Mouse (Mus musculus): ENCODE data around the gene Aasdh. TPM values are rescaled to one million over a fixed set of nuclear protein-coding genes. Genes with fewer than 3 reads are reported as not detected.

Aasdh gene
- polyA plus RNA-seq, 1 experiment: 9.8 TPM

DNA sequence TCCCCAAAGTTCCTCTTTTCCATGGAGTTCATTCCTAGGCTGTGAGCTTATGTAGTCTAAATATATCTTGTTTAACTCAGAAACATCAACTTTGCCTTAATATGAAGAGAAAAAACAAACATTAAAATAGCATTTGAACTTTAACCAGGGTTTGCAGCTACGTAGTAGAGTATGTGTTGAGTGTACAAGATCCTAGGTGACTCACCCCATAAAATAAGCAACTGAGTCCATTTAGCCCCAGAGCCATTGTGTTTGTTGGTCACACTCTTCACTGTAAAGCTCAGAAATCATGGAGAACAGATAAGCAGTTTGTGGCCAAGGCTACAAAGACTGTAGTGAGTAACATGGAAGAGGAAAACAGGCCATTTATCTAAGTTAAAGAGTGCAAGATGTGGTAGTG, 21.2 kb downstream of the Aasdh start:
- TF ChIP-seq CTCF (IDR thresholded peaks at IDR 0.05; ENCODE audit: extremely low read depth, insufficient read depth, insufficient read length, insufficient replicate concordance) (no peak), POLR2A (IDR thresholded peaks at IDR 0.05; ENCODE audit: low read depth, low read length) (no peak)
- peaks cover 23% of the 10 kb centered on the region for H3K36me3 ChIP-seq (ENCODE audit: control insufficient read depth, insufficient read depth, low read length)
- no peak overlapping the region for H3K4me3 ChIP-seq (ENCODE audit: extremely low read depth, insufficient read depth, insufficient read length)
- H3K27me3 ChIP-seq (ENCODE audit: control insufficient read depth, insufficient read depth, low read length): no peaks in the 10 kb centered on the region
- no peak for DNase-seq (ENCODE audit: low read depth in 1 of 2, low spot score in 2 of 2)
- H3K27ac ChIP-seq (ENCODE audit: insufficient read depth, low read length): no peak overlapping the region
- H3K4me1 ChIP-seq (ENCODE audit: control insufficient read depth, insufficient read depth, insufficient read length): no peaks in the 10 kb centered on the region
- 89% methylated on average over 1 of the region's 1 CpGs for WGBS

DNA sequence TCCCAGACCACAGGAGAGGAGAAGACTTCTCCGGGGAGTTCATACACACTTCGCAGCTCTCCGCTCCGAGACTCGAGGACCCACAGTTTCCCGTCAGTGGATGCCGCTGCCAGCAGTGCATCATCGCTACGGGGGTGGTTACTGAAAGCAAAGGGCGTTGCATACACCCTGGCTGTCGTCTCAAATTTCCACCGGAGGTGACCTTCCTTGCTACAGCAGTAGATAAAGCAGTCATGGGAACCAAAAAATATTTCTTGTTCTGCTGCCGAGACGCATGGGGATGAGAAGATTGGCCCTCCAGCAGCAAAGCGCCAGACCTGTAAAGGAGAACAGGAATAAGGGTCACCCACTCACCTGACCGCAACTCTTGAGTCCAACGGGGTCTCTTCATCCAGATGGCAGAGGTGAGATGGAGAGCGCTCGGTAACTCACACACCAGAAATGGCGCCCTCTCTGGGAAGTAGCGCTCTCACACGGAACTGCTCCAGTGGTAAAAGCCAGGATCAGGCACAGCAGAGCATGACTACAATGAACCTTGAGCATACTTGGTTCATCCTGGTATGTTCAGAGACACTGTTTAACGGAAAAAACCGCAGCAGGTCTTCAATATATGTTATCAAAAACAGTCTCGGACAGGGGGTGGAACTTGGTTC, 29.1 kb downstream of the Aasdh start:
- Histone ChIP-seq H3K36me3 (ENCODE audit: control insufficient read depth, insufficient read depth, low read length) (peaks cover 12% of the 10 kb centered on the region), H3K27ac (ENCODE audit: insufficient read depth, low read length) (no peak overlapping the region), H3K27me3 (ENCODE audit: control insufficient read depth, insufficient read depth, low read length) (no peaks in the 10 kb centered on the region), H3K4me1 (ENCODE audit: control insufficient read depth, insufficient read depth, insufficient read length) (no peaks in the 10 kb centered on the region), H3K4me3 (ENCODE audit: extremely low read depth, insufficient read depth, insufficient read length) (no peak overlapping the region)
- WGBS: 96% methylated on average over 25 of the region's 25 CpGs
- DNase-seq (ENCODE audit: low read depth in 1 of 2, low spot score in 2 of 2): no peak
- no peak for TF ChIP-seq CTCF (IDR thresholded peaks at IDR 0.05; ENCODE audit: extremely low read depth, insufficient read depth, insufficient read length, insufficient replicate concordance)
- no peak for TF ChIP-seq POLR2A (IDR thresholded peaks at IDR 0.05; ENCODE audit: low read depth, low read length)

DNA sequence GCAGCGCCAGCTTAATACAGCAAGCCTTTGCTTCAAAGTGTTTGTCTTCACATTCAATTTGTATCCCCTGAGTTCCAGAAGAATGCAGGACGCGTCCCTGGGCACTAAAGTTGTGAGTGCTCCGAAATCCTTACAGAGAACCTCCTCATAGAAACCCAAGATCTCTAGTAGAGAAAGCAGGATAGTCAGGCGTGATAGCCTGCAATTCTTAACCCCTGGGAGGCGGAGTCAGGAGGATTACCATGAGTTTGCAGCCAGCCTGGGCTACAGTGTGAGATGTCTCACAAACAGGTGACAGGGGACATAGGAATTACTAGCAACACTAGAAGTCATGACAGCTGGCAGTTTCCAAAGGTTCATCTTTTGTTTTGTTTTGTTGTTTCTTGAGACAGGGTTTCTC, 35.8 kb downstream of the Aasdh start:
- H3K36me3 ChIP-seq (ENCODE audit: control insufficient read depth, insufficient read depth, low read length): peaks cover 5% of the 10 kb centered on the region
- H3K4me1 ChIP-seq (ENCODE audit: control insufficient read depth, insufficient read depth, insufficient read length): no peaks in the 10 kb centered on the region; the same call in 1 of the 2 replicates
- H3K27ac ChIP-seq (ENCODE audit: insufficient read depth, low read length): no peak overlapping the region
- WGBS: 42% methylated on average over 6 of the region's 6 CpGs
- peak overlapping the region; percentile 46; the same call in 1 of the 2 replicates for H3K4me3 ChIP-seq (ENCODE audit: extremely low read depth, insufficient read depth, insufficient read length)
- no peak for TF ChIP-seq CTCF (IDR thresholded peaks at IDR 0.05; ENCODE audit: extremely low read depth, insufficient read depth, insufficient read length, insufficient replicate concordance)
- TF ChIP-seq POLR2A (IDR thresholded peaks at IDR 0.05; ENCODE audit: low read depth, low read length): no peak
- no peak for DNase-seq (ENCODE audit: low read depth in 1 of 2, low spot score in 2 of 2)
- H3K27me3 ChIP-seq (ENCODE audit: control insufficient read depth, insufficient read depth, low read length): no peaks in the 10 kb centered on the region

DNA sequence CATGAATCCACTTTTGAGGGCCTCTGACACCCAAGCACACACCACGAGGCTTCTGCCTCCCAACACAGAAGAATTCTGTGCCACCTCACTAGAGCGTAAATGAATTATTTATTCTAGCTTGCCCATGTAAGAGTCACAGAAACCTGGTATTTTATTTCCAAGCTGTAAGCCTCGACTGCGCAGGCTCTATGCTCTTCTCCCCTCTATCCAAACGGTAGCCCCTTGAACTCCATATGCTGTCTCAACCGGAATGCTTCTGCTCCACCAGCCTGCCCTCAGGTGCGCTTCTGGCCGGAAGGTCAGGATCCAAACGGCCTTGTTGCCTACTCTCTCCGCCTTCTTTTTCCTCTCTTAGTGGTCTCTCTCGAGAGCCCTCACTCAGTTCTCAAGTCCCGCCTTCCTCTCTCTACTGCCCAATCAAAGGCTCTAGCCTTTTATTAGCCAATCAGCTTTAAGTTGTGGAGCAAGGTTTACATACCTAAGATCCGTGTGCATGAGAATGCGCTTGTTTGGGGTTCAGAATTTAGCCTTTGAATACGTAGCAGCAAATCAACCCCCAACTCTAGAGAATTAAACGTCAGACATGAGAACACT, 36.5 kb downstream of the Aasdh start:
- 41% methylated on average over 16 of the region's 16 CpGs for WGBS
- no peak for TF ChIP-seq CTCF (IDR thresholded peaks at IDR 0.05; ENCODE audit: extremely low read depth, insufficient read depth, insufficient read length, insufficient replicate concordance)
- peak overlapping the region; percentile 46; the same call in 1 of the 2 replicates for H3K4me3 ChIP-seq (ENCODE audit: extremely low read depth, insufficient read depth, insufficient read length)

DNA sequence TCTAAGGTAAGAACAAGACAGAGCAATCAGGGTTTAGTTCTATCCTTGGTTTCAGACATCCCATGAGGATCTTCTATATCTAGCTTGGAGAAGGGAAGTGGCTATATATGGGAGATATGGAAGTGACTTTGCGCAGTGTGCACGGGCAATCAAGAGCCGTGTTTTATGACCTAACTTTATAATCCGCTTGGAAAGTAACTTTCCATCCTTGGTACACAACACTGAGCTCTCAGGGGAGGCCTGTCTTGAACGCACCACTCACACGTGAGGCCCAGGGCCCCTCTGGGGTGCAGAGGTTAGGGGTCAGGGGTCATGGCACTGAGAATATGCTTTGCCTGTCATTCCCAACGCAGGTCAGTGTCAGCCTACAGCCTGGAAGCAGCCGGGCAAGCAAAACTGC, 38.5 kb downstream of the Aasdh start:
- 88% methylated on average over 8 of the region's 8 CpGs for WGBS
- Histone ChIP-seq H3K4me3 (ENCODE audit: extremely low read depth, insufficient read depth, insufficient read length) (no peak overlapping the region), H3K27me3 (ENCODE audit: control insufficient read depth, insufficient read depth, low read length) (no peaks in the 10 kb centered on the region), H3K4me1 (ENCODE audit: control insufficient read depth, insufficient read depth, insufficient read length) (no peaks in the 10 kb centered on the region; the same call in 1 of the 2 replicates), H3K27ac (ENCODE audit: insufficient read depth, low read length) (no peak overlapping the region), H3K36me3 (ENCODE audit: control insufficient read depth, insufficient read depth, low read length) (peaks cover 1% of the 10 kb centered on the region)
- TF ChIP-seq CTCF (IDR thresholded peaks at IDR 0.05; ENCODE audit: extremely low read depth, insufficient read depth, insufficient read length, insufficient replicate concordance) (no peak), POLR2A (IDR thresholded peaks at IDR 0.05; ENCODE audit: low read depth, low read length) (no peak)
- no peak for DNase-seq (ENCODE audit: low read depth in 1 of 2, low spot score in 2 of 2)

More for the DNA sequence above, 36.5 kb downstream of the Aasdh start:
- DNase-seq (ENCODE audit: low read depth in 1 of 2, low spot score in 2 of 2): peak; percentile 12 to 25
- Histone ChIP-seq H3K36me3 (ENCODE audit: control insufficient read depth, insufficient read depth, low read length) (peaks cover 5% of the 10 kb centered on the region), H3K4me1 (ENCODE audit: control insufficient read depth, insufficient read depth, insufficient read length) (no peaks in the 10 kb centered on the region; the same call in 1 of the 2 replicates), H3K27ac (ENCODE audit: insufficient read depth, low read length) (no peak overlapping the region), H3K27me3 (ENCODE audit: control insufficient read depth, insufficient read depth, low read length) (no peaks in the 10 kb centered on the region)

DNA sequence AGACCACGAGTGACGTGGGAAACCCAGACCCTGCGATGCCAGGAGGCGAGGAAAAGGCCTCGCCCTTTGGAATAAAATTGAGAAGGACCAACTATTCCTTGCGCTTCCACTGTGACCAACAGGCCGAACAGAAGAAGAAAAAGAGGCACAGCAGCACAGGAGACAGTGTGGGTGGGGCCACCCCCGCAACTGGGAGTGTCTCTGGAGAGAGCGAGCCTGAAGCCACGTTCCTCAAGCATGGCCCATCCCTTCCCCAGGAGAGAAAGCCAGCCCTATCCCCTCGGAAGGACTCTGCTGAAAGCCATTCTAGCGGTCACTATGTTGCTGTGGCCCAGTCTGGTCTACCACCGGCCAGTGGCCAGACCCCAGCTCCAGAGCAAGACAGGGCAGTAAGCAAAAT, 46.9 kb downstream of the Aasdh start:
- no peak for TF ChIP-seq CTCF (IDR thresholded peaks at IDR 0.05; ENCODE audit: extremely low read depth, insufficient read depth, insufficient read length, insufficient replicate concordance)
- TF ChIP-seq POLR2A (IDR thresholded peaks at IDR 0.05; ENCODE audit: low read depth, low read length): no peak
- H3K36me3 ChIP-seq (ENCODE audit: control insufficient read depth, insufficient read depth, low read length): no peaks in the 10 kb centered on the region
- H3K4me3 ChIP-seq (ENCODE audit: extremely low read depth, insufficient read depth, insufficient read length): no peak overlapping the region
- H3K4me1 ChIP-seq (ENCODE audit: control insufficient read depth, insufficient read depth, insufficient read length): no peaks in the 10 kb centered on the region; the same call in 1 of the 2 replicates
- WGBS: 88% methylated on average over 13 of the region's 13 CpGs
- H3K27ac ChIP-seq (ENCODE audit: insufficient read depth, low read length): no peak overlapping the region
- peaks cover 11% of the 10 kb centered on the region for H3K27me3 ChIP-seq (ENCODE audit: control insufficient read depth, insufficient read depth, low read length)
- DNase-seq (ENCODE audit: low read depth in 1 of 2, low spot score in 2 of 2): no peak
